Mouse (Mus musculus) spleen, postnatal 4 days (tissue): ENCODE measurements around the gene Kcnk5.

Experiments
- DNase-seq, 2 experiments: peaks; one replicate each; pipeline ENCODE4 v3.0.0; 2022; ENCODE audit warnings: low spot score in 2 of 2

Gene Kcnk5

GRCm38 (mm10) chr14:20181466-20181921, at the start of gene Kcnk5:
TSS of gene Kcnk5 (minus strand) at chr14:20181809.
- peak; percentile 95 to 97 for DNase-seq

GRCm38 (mm10) chr14:20230063-20230491, 48.5 kb upstream of the Kcnk5 start:
- DNase-seq: no peak

- no peak for DNase-seq
These were observed 47.8 kb upstream of the Kcnk5 start for GRCm38 (mm10) chr14:20229437-20229836.

GRCm38 (mm10) chr14:20228336-20228735, 46.7 kb upstream of the Kcnk5 start:
- no peak for DNase-seq

- no peak for DNase-seq
These were observed 45.4 kb upstream of the Kcnk5 start for GRCm38 (mm10) chr14:20226982-20227381.

- no peak for DNase-seq
These were observed 44.9 kb upstream of the Kcnk5 start for GRCm38 (mm10) chr14:20226488-20226887.

- DNase-seq: no peak
These were observed 43.9 kb upstream of the Kcnk5 start for GRCm38 (mm10) chr14:20225525-20225924.

- DNase-seq: no peak
These were observed 43.1 kb upstream of the Kcnk5 start for GRCm38 (mm10) chr14:20224576-20225218.

GRCm38 (mm10) chr14:20224163-20224562, 42.6 kb upstream of the Kcnk5 start:
- DNase-seq: no peak

GRCm38 (mm10) chr14:20223253-20223652, 41.6 kb upstream of the Kcnk5 start:
- DNase-seq: no peak

- no peak for DNase-seq
These were observed 39.5 kb upstream of the Kcnk5 start for GRCm38 (mm10) chr14:20221083-20221482.

- no peak for DNase-seq
These were observed 38.2 kb upstream of the Kcnk5 start for GRCm38 (mm10) chr14:20219849-20220248.

- no peak for DNase-seq
These were observed 35.8 kb upstream of the Kcnk5 start for GRCm38 (mm10) chr14:20217299-20217864.

GRCm38 (mm10) chr14:20216561-20217298, 35.1 kb upstream of the Kcnk5 start:
- DNase-seq: no peak

- no peak for DNase-seq
These were observed 34.2 kb upstream of the Kcnk5 start for GRCm38 (mm10) chr14:20215826-20216225.

- DNase-seq: no peak
These were observed 32.5 kb upstream of the Kcnk5 start for GRCm38 (mm10) chr14:20214125-20214524.

- DNase-seq: no peak
These were observed 30.4 kb upstream of the Kcnk5 start for GRCm38 (mm10) chr14:20211754-20212601.

- DNase-seq: no peak
These were observed 28.3 kb upstream of the Kcnk5 start for GRCm38 (mm10) chr14:20209926-20210325.

GRCm38 (mm10) chr14:20208435-20208834, 26.8 kb upstream of the Kcnk5 start:
- DNase-seq: no peak

- no peak for DNase-seq
These were observed 24.1 kb upstream of the Kcnk5 start for GRCm38 (mm10) chr14:20205747-20206146.

- DNase-seq: no peak
These were observed 21.7 kb upstream of the Kcnk5 start for GRCm38 (mm10) chr14:20203301-20203700.

- DNase-seq: no peak
These were observed 21.1 kb upstream of the Kcnk5 start for GRCm38 (mm10) chr14:20202655-20203181.
